Mouse (Mus musculus) spleen, adult 2 months (tissue): ENCODE results near the gene Umodl1. TPM values are rescaled to one million over a fixed set of nuclear protein-coding genes. Genes with fewer than 3 reads are reported as not detected.

Experiments used
- DNase-seq, 2 experiments: peaks; one replicate each; pipeline versions ENCODE4 v3.0.0 to v3.0.0-alpha.2; 2012 to 2021; ENCODE audit warnings: low spot score in 2 of 2, low read depth in 1 of 2
- H3K27ac ChIP-seq: fragments of 200-500 bp; 2 replicates; pipeline ENCODE4 v1.5.1; 2012; ENCODE audit warnings: low read length, inconsistent platforms; ENCODE audit not compliant: insufficient read depth
- H3K27me3 ChIP-seq: fragments of 200-500 bp; 2 replicates; pipeline ENCODE4 v1.6.1; 2012; ENCODE audit warnings: mild to moderate bottlenecking, moderate library complexity, low read length, inconsistent platforms; ENCODE audit not compliant: control insufficient read depth, insufficient read depth
- H3K36me3 ChIP-seq: fragments of 200-500 bp; 2 replicates; pipeline ENCODE4 v1.6.1; 2012; ENCODE audit warnings: mild to moderate bottlenecking, low read length, inconsistent platforms; ENCODE audit not compliant: control insufficient read depth, insufficient read depth
- H3K4me1 ChIP-seq: fragments of 200-500 bp; 2 replicates; pipeline ENCODE4 v1.6.1; 2011; ENCODE audit warnings: inconsistent platforms; ENCODE audit not compliant: control insufficient read depth, insufficient read depth, insufficient read length
- H3K4me3 ChIP-seq: fragments of 200-500 bp; 2 replicates; pipeline ENCODE4 v1.5.1; 2011; ENCODE audit warnings: mild to moderate bottlenecking, inconsistent platforms; ENCODE audit not compliant: insufficient read depth, insufficient read length; ENCODE audit errors: extremely low read depth
- CTCF ChIP-seq: fragments of 200-500 bp; IDR thresholded peaks from 2 replicates; pipeline ENCODE4 v1.5.1; 2011; ENCODE audit warnings: mild to moderate bottlenecking, inconsistent platforms; ENCODE audit not compliant: insufficient read depth, insufficient read length, insufficient replicate concordance; ENCODE audit errors: extremely low read depth
- POLR2A ChIP-seq: fragments of 200-500 bp; IDR thresholded peaks from 2 replicates; pipeline ENCODE4 v1.6.1; 2011; ENCODE audit warnings: low read depth, low read length, inconsistent platforms
- WGBS: fragments of 180-500 bp; shearing (Covaris S2); methylation state at CpG from one replicate; pipeline ENCODE4 v1.1.7; 2018; 5-methylcytosine and 5-hydroxymethylcytosine counted together
- polyA plus RNA-seq: library from polyadenylated mRNA; depleted of rRNA; stranded (reverse); fragments of >200 nt; gene quantifications from 2 replicates; pipeline ENCODE4 v1.2.3, GENCODE M21; 2012

Umodl1 gene
- polyA plus RNA-seq, 1 experiment, result not detected

- Histone ChIP-seq H3K27ac (no peak overlapping the region), H3K4me1 (no peaks in the 10 kb centered on the region), H3K27me3 (no peaks in the 10 kb centered on the region), H3K4me3 (no peak overlapping the region), H3K36me3 (no peaks in the 10 kb centered on the region)
- no peak for DNase-seq
- TF ChIP-seq POLR2A (no peak), CTCF (no peak)
- WGBS, result 84% methylated on average over 5 of the region's 5 CpGs
These were observed 70.3 kb downstream of the Umodl1 start for GRCm38 (mm10) chr17:31024782-31025125.

GRCm38 (mm10) chr17:31026986-31027385 lies 72.5 kb downstream of the Umodl1 start:
- Histone ChIP-seq H3K36me3 (no peaks in the 10 kb centered on the region), H3K27ac (no peak overlapping the region), H3K4me3 (no peak overlapping the region), H3K27me3 (no peaks in the 10 kb centered on the region), H3K4me1 (no peaks in the 10 kb centered on the region)
- no peak for TF ChIP-seq POLR2A
- WGBS, result 91% methylated on average over 6 of the region's 6 CpGs
- DNase-seq, result no peak

GRCm38 (mm10) chr17:31027723-31028122 lies 73.3 kb downstream of the Umodl1 start:
- Histone ChIP-seq H3K4me3 (no peak overlapping the region), H3K27me3 (no peaks in the 10 kb centered on the region), H3K36me3 (no peaks in the 10 kb centered on the region), H3K4me1 (no peaks in the 10 kb centered on the region), H3K27ac (no peak overlapping the region)
- 93% methylated on average over 6 of the region's 6 CpGs for WGBS
- no peak for DNase-seq
- TF ChIP-seq POLR2A, result no peak
- TF ChIP-seq CTCF, result no peak

- Histone ChIP-seq H3K36me3 (no peaks in the 10 kb centered on the region), H3K4me1 (peaks cover 6% of the 10 kb centered on the region; the same call in 1 of the 2 replicates), H3K27ac (no peak overlapping the region), H3K27me3 (no peaks in the 10 kb centered on the region), H3K4me3 (no peak overlapping the region)
- WGBS, result 87% methylated on average over 9 of the region's 9 CpGs
- no peak for DNase-seq
- no peak for TF ChIP-seq CTCF
- no peak for TF ChIP-seq POLR2A
These were observed 74.5 kb downstream of the Umodl1 start for GRCm38 (mm10) chr17:31028821-31029370.

GRCm38 (mm10) chr17:31029407-31029806 lies 75.0 kb downstream of the Umodl1 start:
- Histone ChIP-seq H3K4me1 (peaks cover 9% of the 10 kb centered on the region; the same call in 1 of the 2 replicates), H3K27me3 (no peaks in the 10 kb centered on the region), H3K27ac (no peak overlapping the region), H3K36me3 (no peaks in the 10 kb centered on the region), H3K4me3 (no peak overlapping the region)
- whole genome bisulfite sequencing, result 90% methylated on average over 4 of the region's 4 CpGs
- no peak for DNase-seq
- TF ChIP-seq POLR2A (no peak), CTCF (no peak)

GRCm38 (mm10) chr17:31032341-31032740 lies 77.9 kb downstream of the Umodl1 start:
- H3K4me3 ChIP-seq, result no peak overlapping the region
- TF ChIP-seq POLR2A (no peak), CTCF (no peak)
- peaks cover 14% of the 10 kb centered on the region; the same call in 1 of the 2 replicates for H3K4me1 ChIP-seq
- 86% methylated on average over 4 of the region's 4 CpGs for WGBS
- no peak for DNase-seq
- no peaks in the 10 kb centered on the region for H3K36me3 ChIP-seq
- no peak overlapping the region for H3K27ac ChIP-seq
- H3K27me3 ChIP-seq, result no peaks in the 10 kb centered on the region

- no peak for DNase-seq
- WGBS, result 55% methylated on average over 2 of the region's 2 CpGs
- no peaks in the 10 kb centered on the region for H3K27me3 ChIP-seq
- H3K27ac ChIP-seq, result no peak overlapping the region
- H3K4me3 ChIP-seq, result no peak overlapping the region
- no peaks in the 10 kb centered on the region for H3K36me3 ChIP-seq
- H3K4me1 ChIP-seq, result peaks cover 19% of the 10 kb centered on the region; the same call in 1 of the 2 replicates
- no peak for TF ChIP-seq POLR2A
- no peak for TF ChIP-seq CTCF
These were observed 78.8 kb downstream of the Umodl1 start for GRCm38 (mm10) chr17:31033251-31033650.

GRCm38 (mm10) chr17:31034165-31034564 lies 79.7 kb downstream of the Umodl1 start:
- TF ChIP-seq POLR2A (no peak), CTCF (no peak)
- no peak overlapping the region for H3K27ac ChIP-seq
- 47% methylated on average over 5 of the region's 5 CpGs for WGBS
- H3K4me1 ChIP-seq, result peaks cover 25% of the 10 kb centered on the region; the same call in 1 of the 2 replicates
- no peaks in the 10 kb centered on the region for H3K36me3 ChIP-seq
- no peaks in the 10 kb centered on the region for H3K27me3 ChIP-seq
- no peak overlapping the region for H3K4me3 ChIP-seq
- DNase-seq, result no peak
